Mouse (Mus musculus): ENCODE data around the gene Smim5.

DNA sequence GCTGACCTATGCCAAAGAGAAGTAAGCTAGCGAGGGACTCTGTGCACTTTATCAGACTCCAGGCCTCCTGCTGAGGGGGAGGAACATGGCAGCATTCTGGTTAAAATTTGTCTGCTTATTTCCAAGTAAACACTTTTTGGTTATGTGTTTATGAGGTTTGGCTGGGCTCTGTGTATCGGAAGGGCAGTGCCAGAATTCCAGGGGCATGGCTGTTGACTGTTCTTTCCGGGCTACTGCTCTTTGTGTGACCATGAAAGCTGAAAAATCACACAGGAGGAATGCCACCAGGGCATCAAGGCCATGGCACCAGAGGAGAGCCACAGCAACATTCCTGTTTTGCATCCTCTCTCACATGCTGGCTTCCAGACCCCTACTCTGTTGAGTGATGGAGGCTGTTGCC, 6.3 kb downstream of the Smim5 start:
- no peak for TF ChIP-seq GATA1 (IDR thresholded peaks at IDR 0.05; ENCODE audit: low read length)
- TF ChIP-seq TAL1 (IDR thresholded peaks at IDR 0.05; ENCODE audit: low read length), result no peak
